Mouse (Mus musculus): ENCODE results near the gene Gm38392. TPM values are rescaled to one million over a fixed set of nuclear protein-coding genes. Genes with fewer than 3 reads are reported as not detected.

The Gm38392 gene
- polyA plus RNA-seq, 1 experiment from 2014 or later, result 0.16 TPM

- H3K4me3 ChIP-seq (ENCODE audit: low read depth, low read length), result no peak overlapping the region
- ATAC-seq (replicated peaks; ENCODE audit: low FRiP score) (no peak), DNase-seq (ENCODE audit: low spot score) (peak; percentile 55)
- H3K27me3 ChIP-seq (ENCODE audit: control insufficient read depth, insufficient read depth, low read length), result peaks cover 17% of the 10 kb centered on the region
- H3K36me3 ChIP-seq (ENCODE audit: control insufficient read depth, insufficient read depth, low read length), result no peaks in the 10 kb centered on the region
- no peaks in the 10 kb centered on the region for H3K9me3 ChIP-seq (ENCODE audit: control insufficient read depth, low read length)
- H3K4me2 ChIP-seq (ENCODE audit: low read depth, low read length, severe bottlenecking), result no peak overlapping the region
- peaks cover 71% of the 10 kb centered on the region for H3K4me1 ChIP-seq (replicated peaks; ENCODE audit: control insufficient read depth, insufficient read depth, low read length)
- 25% methylated on average over 2 of the region's 2 CpGs for WGBS
- peak overlapping the region; percentile 39; the same call in 1 of the 2 replicates for H3K27ac ChIP-seq (ENCODE audit: low read depth, low read length)
- no peak overlapping the region for H3K9ac ChIP-seq (ENCODE audit: low read length)
Observed at GRCm38 (mm10) chr3:88235616-88236015, 51.4 kb downstream of the Gm38392 start.

DNA sequence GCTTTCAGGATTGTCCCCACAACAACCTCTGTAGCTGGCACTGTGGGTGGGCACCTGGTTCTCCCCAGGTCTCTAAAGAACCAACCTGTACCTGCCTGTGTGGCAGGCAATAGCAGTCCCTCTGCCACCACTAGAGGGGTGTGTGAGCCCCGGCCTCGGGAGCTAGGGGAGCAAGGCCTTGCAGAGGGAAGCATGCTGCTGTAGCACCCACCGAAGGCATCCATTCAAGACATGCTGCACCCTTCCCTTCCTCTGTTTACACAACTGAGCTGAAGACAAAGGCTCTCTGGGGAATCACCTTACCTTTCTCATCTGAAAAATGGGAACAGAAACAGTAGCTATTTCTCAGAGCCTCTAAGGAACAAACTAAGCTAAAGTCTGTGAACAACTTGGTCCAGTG is 51.8 kb downstream of the Gm38392 start:
- Histone ChIP-seq H3K4me1 (replicated peaks; ENCODE audit: control insufficient read depth, insufficient read depth, low read length) (peaks cover 72% of the 10 kb centered on the region), H3K27me3 (ENCODE audit: control insufficient read depth, insufficient read depth, low read length) (peaks cover 16% of the 10 kb centered on the region)
- peak; percentile 75 for DNase-seq (ENCODE audit: low spot score)

GRCm38 (mm10) chr3:88234041-88234440 is 53.0 kb downstream of the Gm38392 start:
- ATAC-seq (replicated peaks; ENCODE audit: low FRiP score), result no peak
- Histone ChIP-seq H3K4me1 (replicated peaks; ENCODE audit: control insufficient read depth, insufficient read depth, low read length) (peaks cover 69% of the 10 kb centered on the region), H3K27ac (ENCODE audit: low read depth, low read length) (peak overlapping the region; percentile 82), H3K4me2 (ENCODE audit: low read depth, low read length, severe bottlenecking) (peak overlapping the region; percentile 19; the same call in 1 of the 2 replicates), H3K9ac (ENCODE audit: low read length) (0 out of 2 replicates have a peak overlapping the region, but pooled peaks have one; percentile 16), H3K4me3 (ENCODE audit: low read depth, low read length) (no peak overlapping the region), H3K36me3 (ENCODE audit: control insufficient read depth, insufficient read depth, low read length) (no peaks in the 10 kb centered on the region; the same call in none of the 2 replicates), H3K27me3 (ENCODE audit: control insufficient read depth, insufficient read depth, low read length) (peaks cover 8% of the 10 kb centered on the region), H3K9me3 (ENCODE audit: control insufficient read depth, low read length) (no peaks in the 10 kb centered on the region)
- no peak for DNase-seq (ENCODE audit: low spot score)
- WGBS, result 37% methylated on average over 8 of the region's 8 CpGs

More for the DNA sequence above, 51.8 kb downstream of the Gm38392 start:
- Histone ChIP-seq H3K36me3 (ENCODE audit: control insufficient read depth, insufficient read depth, low read length) (no peaks in the 10 kb centered on the region), H3K9ac (ENCODE audit: low read length) (no peak overlapping the region), H3K4me3 (ENCODE audit: low read depth, low read length) (no peak overlapping the region), H3K27ac (ENCODE audit: low read depth, low read length) (peak overlapping the region; percentile 39; the same call in 1 of the 2 replicates), H3K4me2 (ENCODE audit: low read depth, low read length, severe bottlenecking) (no peak overlapping the region), H3K9me3 (ENCODE audit: control insufficient read depth, low read length) (no peaks in the 10 kb centered on the region)
- ATAC-seq (replicated peaks; ENCODE audit: low FRiP score), result no peak
- 2% methylated on average over 3 of the region's 3 CpGs for WGBS

DNA sequence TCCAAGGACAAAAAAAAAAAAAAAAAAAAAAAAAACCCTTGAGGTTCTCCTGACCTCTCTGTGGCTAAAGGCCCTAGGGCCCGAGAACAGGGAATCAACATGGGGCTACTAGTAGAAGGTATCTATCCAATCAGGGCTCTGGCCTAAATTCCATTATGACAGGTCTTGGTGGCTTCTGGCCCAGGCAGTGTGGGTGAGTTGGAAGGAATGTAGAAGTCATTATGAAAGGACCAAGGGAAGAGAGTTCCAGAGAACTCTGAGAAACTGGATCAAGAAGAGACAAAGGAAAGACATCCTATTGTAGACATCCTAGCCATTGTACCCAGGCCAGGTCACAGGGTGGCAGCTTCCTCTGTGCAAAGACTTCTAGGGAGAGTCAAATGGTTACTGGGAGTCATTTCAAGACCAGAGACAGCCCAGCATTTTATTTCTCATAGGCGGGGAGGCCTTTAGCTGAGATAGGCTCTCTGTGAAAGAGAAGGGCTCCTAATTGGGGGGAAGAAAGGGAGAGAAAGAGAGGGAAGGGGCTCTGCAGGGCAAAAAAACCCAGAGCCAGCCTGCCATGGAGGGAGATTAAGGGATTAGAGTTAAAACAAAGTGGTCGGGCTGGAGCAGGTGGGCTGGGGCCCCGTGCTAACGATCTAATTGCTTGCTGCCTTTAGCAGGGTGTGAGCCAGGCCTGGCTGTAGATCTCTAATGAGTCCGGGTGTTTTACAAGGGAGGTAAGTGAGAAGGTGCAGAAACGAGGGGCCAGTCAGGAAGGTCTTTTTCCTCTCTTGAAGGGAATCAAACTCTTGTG is 54.0 kb downstream of the Gm38392 start:
- Histone ChIP-seq H3K4me3 (ENCODE audit: low read depth, low read length) (no peak overlapping the region), H3K9ac (ENCODE audit: low read length) (peak overlapping the region; percentile 7), H3K9me3 (ENCODE audit: control insufficient read depth, low read length) (no peaks in the 10 kb centered on the region), H3K4me2 (ENCODE audit: low read depth, low read length, severe bottlenecking) (0 out of 2 replicates have a peak overlapping the region, but pooled peaks have one; percentile 1), H3K27me3 (ENCODE audit: control insufficient read depth, insufficient read depth, low read length) (peaks cover 8% of the 10 kb centered on the region), H3K27ac (ENCODE audit: low read depth, low read length) (peak overlapping the region; percentile 82), H3K4me1 (replicated peaks; ENCODE audit: control insufficient read depth, insufficient read depth, low read length) (peaks cover 67% of the 10 kb centered on the region), H3K36me3 (ENCODE audit: control insufficient read depth, insufficient read depth, low read length) (no peaks in the 10 kb centered on the region; the same call in none of the 2 replicates)
- 5% methylated on average over 7 of the region's 7 CpGs for WGBS
- DNase-seq (ENCODE audit: low spot score) (peak; percentile 84), ATAC-seq (replicated peaks; ENCODE audit: low FRiP score) (peak; percentile 25; the same call in 1 of the 2 replicates)

GRCm38 (mm10) chr3:88232301-88232702 is 54.7 kb downstream of the Gm38392 start:
- 33% methylated on average over 7 of the region's 7 CpGs for WGBS
- H3K4me2 ChIP-seq (ENCODE audit: low read depth, low read length, severe bottlenecking), result peak overlapping the region; percentile 12; the same call in 1 of the 2 replicates

GRCm38 (mm10) chr3:88231061-88231641 is 55.9 kb downstream of the Gm38392 start:
- 22% methylated on average over 1 of the region's 1 CpGs for WGBS
- Histone ChIP-seq H3K36me3 (ENCODE audit: control insufficient read depth, insufficient read depth, low read length) (peaks cover under 1% of the 10 kb centered on the region), H3K27ac (ENCODE audit: low read depth, low read length) (peak overlapping the region; percentile 82), H3K4me2 (ENCODE audit: low read depth, low read length, severe bottlenecking) (no peak overlapping the region), H3K27me3 (ENCODE audit: control insufficient read depth, insufficient read depth, low read length) (peaks cover 8% of the 10 kb centered on the region), H3K4me1 (replicated peaks; ENCODE audit: control insufficient read depth, insufficient read depth, low read length) (peaks cover 52% of the 10 kb centered on the region), H3K9ac (ENCODE audit: low read length) (peak overlapping the region; percentile 5; the same call in 1 of the 2 replicates), H3K4me3 (ENCODE audit: low read depth, low read length) (no peak overlapping the region), H3K9me3 (ENCODE audit: control insufficient read depth, low read length) (no peaks in the 10 kb centered on the region)
- DNase-seq (ENCODE audit: low spot score), result peak; percentile 78
- ATAC-seq (replicated peaks; ENCODE audit: low FRiP score), result peak; percentile 54

More at GRCm38 (mm10) chr3:88232301-88232702, 54.7 kb downstream of the Gm38392 start:
- DNase-seq (ENCODE audit: low spot score) (peak; percentile 74), ATAC-seq (replicated peaks; ENCODE audit: low FRiP score) (peak; percentile 13; the same call in 1 of the 2 replicates)
- Histone ChIP-seq H3K36me3 (ENCODE audit: control insufficient read depth, insufficient read depth, low read length) (no peaks in the 10 kb centered on the region; the same call in none of the 2 replicates), H3K4me1 (replicated peaks; ENCODE audit: control insufficient read depth, insufficient read depth, low read length) (peaks cover 63% of the 10 kb centered on the region), H3K4me3 (ENCODE audit: low read depth, low read length) (no peak overlapping the region), H3K9ac (ENCODE audit: low read length) (peak overlapping the region; percentile 6), H3K27me3 (ENCODE audit: control insufficient read depth, insufficient read depth, low read length) (peaks cover 8% of the 10 kb centered on the region), H3K9me3 (ENCODE audit: control insufficient read depth, low read length) (no peaks in the 10 kb centered on the region), H3K27ac (ENCODE audit: low read depth, low read length) (peak overlapping the region; percentile 82)

GRCm38 (mm10) chr3:88230262-88231047 is 56.6 kb downstream of the Gm38392 start:
- H3K4me2 ChIP-seq (ENCODE audit: low read depth, low read length, severe bottlenecking), result no peak overlapping the region
- peak overlapping the region; percentile 82 for H3K27ac ChIP-seq (ENCODE audit: low read depth, low read length)
- peak overlapping the region; percentile 21; the same call in 1 of the 2 replicates for H3K9ac ChIP-seq (ENCODE audit: low read length)
- no peak overlapping the region for H3K4me3 ChIP-seq (ENCODE audit: low read depth, low read length)
- ATAC-seq (replicated peaks; ENCODE audit: low FRiP score) (peak; percentile 6; the same call in 1 of the 2 replicates), DNase-seq (ENCODE audit: low spot score) (peak; percentile 71)
- H3K36me3 ChIP-seq (ENCODE audit: control insufficient read depth, insufficient read depth, low read length), result peaks cover 2% of the 10 kb centered on the region
- peaks cover 8% of the 10 kb centered on the region for H3K27me3 ChIP-seq (ENCODE audit: control insufficient read depth, insufficient read depth, low read length)
- WGBS, result 37% methylated on average over 17 of the region's 17 CpGs
- no peaks in the 10 kb centered on the region for H3K9me3 ChIP-seq (ENCODE audit: control insufficient read depth, low read length)
- H3K4me1 ChIP-seq (replicated peaks; ENCODE audit: control insufficient read depth, insufficient read depth, low read length), result peaks cover 47% of the 10 kb centered on the region

GRCm38 (mm10) chr3:88229526-88229925 is 57.5 kb downstream of the Gm38392 start:
- Histone ChIP-seq H3K27me3 (ENCODE audit: control insufficient read depth, insufficient read depth, low read length) (peaks cover 11% of the 10 kb centered on the region), H3K4me1 (replicated peaks; ENCODE audit: control insufficient read depth, insufficient read depth, low read length) (peaks cover 49% of the 10 kb centered on the region), H3K27ac (ENCODE audit: low read depth, low read length) (peak overlapping the region; percentile 82), H3K4me3 (ENCODE audit: low read depth, low read length) (no peak overlapping the region), H3K9ac (ENCODE audit: low read length) (no peak overlapping the region), H3K9me3 (ENCODE audit: control insufficient read depth, low read length) (no peaks in the 10 kb centered on the region), H3K36me3 (ENCODE audit: control insufficient read depth, insufficient read depth, low read length) (peaks cover 2% of the 10 kb centered on the region), H3K4me2 (ENCODE audit: low read depth, low read length, severe bottlenecking) (no peak overlapping the region)
- DNase-seq (ENCODE audit: low spot score), result no peak
- WGBS, result 78% methylated on average over 6 of the region's 6 CpGs
- no peak for ATAC-seq (replicated peaks; ENCODE audit: low FRiP score)

Measured in forebrain, embryonic 11.5 days (tissue).